Mouse (Mus musculus): ENCODE data around the gene Ubn2. TPM values are rescaled to one million over a fixed set of nuclear protein-coding genes. Genes with fewer than 3 reads are reported as not detected.

Ubn2 gene
- polyA plus RNA-seq, 1 experiment from 2014 or later: 11.2 TPM

DNA sequence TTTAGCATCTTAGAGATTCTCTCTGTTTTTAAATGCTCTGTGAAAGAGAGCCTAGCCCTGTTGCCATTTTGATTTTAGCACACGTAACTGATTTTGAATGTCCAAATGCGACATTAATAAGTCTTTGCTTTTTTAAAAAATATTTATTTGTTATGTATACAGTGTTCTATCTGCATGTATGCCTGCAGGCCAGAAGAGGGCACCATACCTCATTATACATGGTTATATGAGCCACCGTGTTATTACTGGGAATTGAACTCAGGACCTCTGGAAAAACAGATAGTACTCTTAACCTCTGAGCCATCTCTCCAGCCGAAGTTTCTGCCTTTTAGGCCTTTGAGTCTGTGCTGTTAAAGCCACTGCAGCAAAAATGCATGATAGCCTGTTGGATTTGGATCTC lies 35.8 kb downstream of the Ubn2 start:
- no peak for ATAC-seq (ENCODE audit: low read depth)
- 87% methylated on average over 4 of the region's 4 CpGs for WGBS
- peaks cover 10% of the 10 kb centered on the region for H3K36me3 ChIP-seq (ENCODE audit: control insufficient read depth, insufficient read depth, low read length)

DNA sequence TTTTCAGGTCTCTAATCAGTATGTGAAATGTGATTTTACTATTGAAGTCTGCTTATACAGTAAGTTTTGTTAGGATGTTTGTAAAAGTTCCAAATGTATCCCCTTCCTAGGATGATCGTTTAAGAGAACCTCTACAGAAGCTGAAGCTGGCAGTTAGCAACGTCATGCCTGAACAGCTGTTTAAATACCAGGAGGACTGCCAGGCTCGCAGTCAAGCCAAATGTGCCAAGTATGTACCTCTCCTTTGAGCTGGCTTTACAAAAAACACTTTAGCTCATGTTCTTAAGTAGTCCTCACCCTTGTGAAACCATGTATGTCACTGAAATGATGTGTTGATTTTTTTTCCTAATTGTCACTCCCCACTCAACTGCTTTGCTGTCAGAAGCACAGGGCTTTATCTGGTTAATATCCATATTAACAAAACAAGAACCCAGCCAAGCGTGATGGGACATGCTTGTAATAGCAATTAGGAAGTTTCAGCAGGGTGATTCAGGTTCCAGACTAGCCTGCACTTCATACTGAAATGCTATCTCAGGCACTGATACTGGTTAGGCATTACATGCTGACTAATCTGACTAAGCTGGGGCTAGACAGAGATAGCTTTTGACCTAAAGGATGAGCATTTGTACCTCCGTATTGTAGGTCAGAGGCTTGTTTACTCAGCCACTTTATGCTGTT lies 48.1 kb downstream of the Ubn2 start:
- no peak for ATAC-seq (ENCODE audit: low read depth)
- Histone ChIP-seq H3K36me3 (ENCODE audit: control insufficient read depth, insufficient read depth, low read length) (peaks cover 22% of the 10 kb centered on the region), H3K27ac (ENCODE audit: low read length) (no peak overlapping the region)

More for the DNA sequence above, 35.8 kb downstream of the Ubn2 start:
- no peak overlapping the region for H3K4me2 ChIP-seq (ENCODE audit: low read depth, low read length)
- no peaks in the 10 kb centered on the region for H3K27me3 ChIP-seq (ENCODE audit: control insufficient read depth, insufficient read depth, low read depth, low read length)
- H3K4me3 ChIP-seq (ENCODE audit: low read length): no peak overlapping the region
- H3K9ac ChIP-seq (ENCODE audit: low read length): no peak overlapping the region
- no peaks in the 10 kb centered on the region for H3K9me3 ChIP-seq (ENCODE audit: control insufficient read depth, low read length)
- H3K4me1 ChIP-seq (replicated peaks; ENCODE audit: control insufficient read depth, insufficient read depth, low read length): no peaks in the 10 kb centered on the region
- no peak overlapping the region for H3K27ac ChIP-seq (ENCODE audit: low read length)

DNA sequence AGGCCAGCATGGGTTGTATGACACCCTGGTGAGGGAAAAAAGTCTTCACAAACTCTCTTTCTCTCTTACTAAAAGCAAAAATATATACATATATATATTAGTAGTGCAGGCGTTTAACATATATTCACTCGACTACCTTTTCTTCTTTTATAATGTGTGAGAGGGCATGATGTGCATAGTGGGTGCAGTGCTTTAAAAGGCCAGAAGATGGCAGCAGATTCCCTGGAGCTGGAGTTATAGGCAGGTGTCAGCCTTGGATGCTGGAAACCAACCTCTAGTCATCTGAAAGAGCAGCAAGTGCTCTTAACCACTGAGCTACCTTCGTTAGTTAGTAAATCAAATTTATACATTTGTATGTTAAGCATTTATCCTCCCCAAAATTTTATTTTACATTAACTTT lies 58.8 kb downstream of the Ubn2 start:
- ATAC-seq (ENCODE audit: low read depth): no peak
- peaks cover 21% of the 10 kb centered on the region for H3K36me3 ChIP-seq (ENCODE audit: control insufficient read depth, insufficient read depth, low read length)
- no peaks in the 10 kb centered on the region for H3K4me1 ChIP-seq (replicated peaks; ENCODE audit: control insufficient read depth, insufficient read depth, low read length)
- H3K27ac ChIP-seq (ENCODE audit: low read length): no peak overlapping the region
- H3K27me3 ChIP-seq (ENCODE audit: control insufficient read depth, insufficient read depth, low read depth, low read length): no peaks in the 10 kb centered on the region
- no peak overlapping the region for H3K9ac ChIP-seq (ENCODE audit: low read length)
- H3K4me3 ChIP-seq (ENCODE audit: low read length): no peak overlapping the region
- H3K4me2 ChIP-seq (ENCODE audit: low read depth, low read length): no peak overlapping the region
- WGBS: 86% methylated on average over 3 of the region's 3 CpGs
- no peaks in the 10 kb centered on the region for H3K9me3 ChIP-seq (ENCODE audit: control insufficient read depth, low read length)

More for the DNA sequence above, 48.1 kb downstream of the Ubn2 start:
- Histone ChIP-seq H3K4me2 (ENCODE audit: low read depth, low read length) (no peak overlapping the region), H3K4me3 (ENCODE audit: low read length) (no peak overlapping the region), H3K4me1 (replicated peaks; ENCODE audit: control insufficient read depth, insufficient read depth, low read length) (no peaks in the 10 kb centered on the region), H3K9me3 (ENCODE audit: control insufficient read depth, low read length) (no peaks in the 10 kb centered on the region), H3K9ac (ENCODE audit: low read length) (no peak overlapping the region), H3K27me3 (ENCODE audit: control insufficient read depth, insufficient read depth, low read depth, low read length) (no peaks in the 10 kb centered on the region)
- WGBS: 57% methylated on average over 5 of the region's 5 CpGs

DNA sequence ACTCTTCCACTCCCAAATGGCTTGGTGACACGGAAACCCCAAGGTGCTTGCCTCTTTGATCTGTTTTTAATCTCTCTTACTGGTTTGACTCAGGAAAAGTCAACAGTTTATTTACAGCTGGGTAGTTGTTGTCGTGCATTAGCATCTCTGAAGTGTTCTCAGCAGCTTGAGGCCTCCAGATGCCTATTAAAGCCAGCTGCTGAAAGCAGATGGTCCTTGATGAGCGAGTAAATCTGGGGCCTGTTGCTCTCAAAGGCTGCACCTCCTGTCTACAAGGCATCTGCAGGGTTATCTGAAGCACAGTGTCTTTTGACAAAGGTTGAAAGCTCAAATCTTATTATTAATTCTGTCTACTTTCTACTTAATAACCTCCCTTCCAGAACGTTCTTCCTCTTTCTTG lies 61.9 kb downstream of the Ubn2 start:
- Histone ChIP-seq H3K27me3 (ENCODE audit: control insufficient read depth, insufficient read depth, low read depth, low read length) (no peaks in the 10 kb centered on the region), H3K36me3 (ENCODE audit: control insufficient read depth, insufficient read depth, low read length) (peaks cover 25% of the 10 kb centered on the region), H3K9ac (ENCODE audit: low read length) (no peak overlapping the region), H3K4me2 (ENCODE audit: low read depth, low read length) (no peak overlapping the region), H3K4me3 (ENCODE audit: low read length) (no peak overlapping the region), H3K9me3 (ENCODE audit: control insufficient read depth, low read length) (no peaks in the 10 kb centered on the region), H3K27ac (ENCODE audit: low read length) (no peak overlapping the region), H3K4me1 (replicated peaks; ENCODE audit: control insufficient read depth, insufficient read depth, low read length) (no peaks in the 10 kb centered on the region)
- ATAC-seq (ENCODE audit: low read depth): no peak
- WGBS: 48% methylated on average over 4 of the region's 4 CpGs

DNA sequence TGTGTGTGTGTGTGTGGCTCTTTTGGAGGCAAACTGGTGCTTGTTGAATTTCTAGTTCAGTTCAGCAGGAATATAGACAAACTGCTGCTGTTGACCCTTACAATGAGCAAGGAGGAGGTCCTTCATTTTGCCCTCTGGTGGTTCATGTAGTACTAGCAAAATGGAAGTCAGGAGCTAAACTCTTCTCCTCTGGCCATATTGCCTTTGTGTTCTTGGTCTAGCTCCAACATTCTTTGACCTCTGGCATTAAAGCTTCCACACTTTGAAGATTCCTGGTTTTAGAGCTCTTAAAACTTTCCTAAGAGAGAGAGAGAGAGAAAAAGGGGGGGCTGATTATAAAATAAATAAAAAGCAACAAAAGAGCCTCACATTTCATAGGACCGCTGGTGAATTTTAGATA lies 78.3 kb downstream of the Ubn2 start:
- Histone ChIP-seq H3K4me3 (ENCODE audit: low read length) (no peak overlapping the region), H3K4me2 (ENCODE audit: low read depth, low read length) (no peak overlapping the region), H3K4me1 (replicated peaks; ENCODE audit: control insufficient read depth, insufficient read depth, low read length) (0 out of 2 replicates have a peak, but pooled peaks cover 3% of the 10 kb centered on the region), H3K27me3 (ENCODE audit: control insufficient read depth, insufficient read depth, low read depth, low read length) (no peaks in the 10 kb centered on the region), H3K27ac (ENCODE audit: low read length) (no peak overlapping the region), H3K36me3 (ENCODE audit: control insufficient read depth, insufficient read depth, low read length) (no peaks in the 10 kb centered on the region), H3K9ac (ENCODE audit: low read length) (no peak overlapping the region), H3K9me3 (ENCODE audit: control insufficient read depth, low read length) (no peaks in the 10 kb centered on the region)
- no peak for ATAC-seq (ENCODE audit: low read depth)
- WGBS: 76% methylated on average over 1 of the region's 1 CpGs

DNA sequence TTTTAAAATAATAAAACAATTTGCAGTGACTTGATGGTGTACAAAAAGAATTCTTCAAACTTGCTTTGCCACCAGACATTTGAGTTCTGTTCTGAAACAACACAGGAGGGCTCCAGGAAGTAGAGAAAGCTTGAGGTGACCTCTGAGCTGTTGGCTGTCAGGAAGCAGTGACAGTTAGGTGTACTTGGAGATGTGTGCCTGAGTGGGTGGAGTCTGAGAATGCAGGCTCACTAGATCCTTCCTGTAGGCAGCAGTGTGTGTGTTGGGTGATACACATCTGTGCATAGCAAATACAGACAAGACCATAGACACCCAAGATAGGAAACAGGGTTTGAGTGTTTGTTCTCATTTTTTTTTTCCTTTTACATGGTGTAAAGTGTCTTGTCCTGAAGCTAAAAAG lies 79.1 kb downstream of the Ubn2 start:
- no peaks in the 10 kb centered on the region for H3K9me3 ChIP-seq (ENCODE audit: control insufficient read depth, low read length)
- H3K9ac ChIP-seq (ENCODE audit: low read length): no peak overlapping the region
- H3K27me3 ChIP-seq (ENCODE audit: control insufficient read depth, insufficient read depth, low read depth, low read length): no peaks in the 10 kb centered on the region
- H3K36me3 ChIP-seq (ENCODE audit: control insufficient read depth, insufficient read depth, low read length): no peaks in the 10 kb centered on the region
- H3K4me1 ChIP-seq (replicated peaks; ENCODE audit: control insufficient read depth, insufficient read depth, low read length): 0 out of 2 replicates have a peak, but pooled peaks cover 3% of the 10 kb centered on the region
- ATAC-seq (ENCODE audit: low read depth): no peak
- no peak overlapping the region for H3K27ac ChIP-seq (ENCODE audit: low read length)
- no peak overlapping the region for H3K4me3 ChIP-seq (ENCODE audit: low read length)
- no peak overlapping the region for H3K4me2 ChIP-seq (ENCODE audit: low read depth, low read length)

DNA sequence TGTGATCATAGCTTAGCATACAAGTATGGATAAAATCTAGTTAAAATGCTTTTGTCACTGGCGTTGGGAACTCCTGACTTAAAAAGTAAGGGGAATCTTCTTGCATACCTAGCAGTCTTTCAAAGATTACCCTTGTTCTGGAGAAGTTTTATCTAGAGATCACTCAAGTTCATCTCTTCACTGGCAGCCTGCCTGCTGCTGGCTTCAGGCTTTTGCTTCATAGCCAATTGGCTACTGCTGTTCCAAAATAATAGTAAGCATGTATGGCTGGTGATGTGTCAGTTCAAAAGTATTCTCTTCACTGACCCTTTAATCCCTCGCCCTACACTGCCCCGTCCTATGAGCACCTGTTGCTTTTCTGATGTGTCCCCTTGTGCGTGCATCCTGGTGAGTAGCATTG lies 81.5 kb downstream of the Ubn2 start:
- 89% methylated on average over 4 of the region's 4 CpGs for WGBS
- Histone ChIP-seq H3K27ac (ENCODE audit: low read length) (no peak overlapping the region), H3K27me3 (ENCODE audit: control insufficient read depth, insufficient read depth, low read depth, low read length) (no peaks in the 10 kb centered on the region), H3K9me3 (ENCODE audit: control insufficient read depth, low read length) (no peaks in the 10 kb centered on the region), H3K4me3 (ENCODE audit: low read length) (no peak overlapping the region), H3K36me3 (ENCODE audit: control insufficient read depth, insufficient read depth, low read length) (no peaks in the 10 kb centered on the region), H3K4me1 (replicated peaks; ENCODE audit: control insufficient read depth, insufficient read depth, low read length) (0 out of 2 replicates have a peak, but pooled peaks cover 3% of the 10 kb centered on the region), H3K9ac (ENCODE audit: low read length) (no peak overlapping the region), H3K4me2 (ENCODE audit: low read depth, low read length) (no peak overlapping the region)
- no peak for ATAC-seq (ENCODE audit: low read depth)

DNA sequence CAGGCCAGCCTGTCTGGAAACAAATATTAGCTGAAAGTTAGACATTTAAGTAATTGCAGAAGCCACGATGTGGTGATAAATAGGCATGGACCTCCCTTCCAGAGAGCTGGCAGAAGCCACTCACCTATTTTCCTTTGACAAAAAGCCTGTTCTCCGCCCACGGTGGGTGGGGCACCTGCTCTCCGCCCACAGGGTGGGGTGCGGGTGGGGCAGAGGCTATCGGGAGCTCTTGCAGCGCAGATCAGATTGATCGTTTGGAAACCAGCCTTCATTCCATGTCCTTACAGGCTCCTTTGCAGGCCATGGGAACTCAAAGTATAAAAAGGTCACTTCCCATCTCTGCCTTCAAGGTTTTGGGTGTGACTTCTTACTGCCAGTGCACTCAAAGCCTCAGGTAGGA lies 90.1 kb downstream of the Ubn2 start:
- H3K4me1 ChIP-seq (replicated peaks; ENCODE audit: control insufficient read depth, insufficient read depth, low read length): no peaks in the 10 kb centered on the region
- no peak for ATAC-seq (ENCODE audit: low read depth)
- H3K27me3 ChIP-seq (ENCODE audit: control insufficient read depth, insufficient read depth, low read depth, low read length): no peaks in the 10 kb centered on the region
- no peak overlapping the region for H3K27ac ChIP-seq (ENCODE audit: low read length)
- no peak overlapping the region for H3K4me3 ChIP-seq (ENCODE audit: low read length)
- H3K4me2 ChIP-seq (ENCODE audit: low read depth, low read length): peak overlapping the region; percentile 11; the same call in 1 of the 2 replicates
- WGBS: 23% methylated on average over 8 of the region's 8 CpGs
- no peak overlapping the region for H3K9ac ChIP-seq (ENCODE audit: low read length)
- H3K9me3 ChIP-seq (ENCODE audit: control insufficient read depth, low read length): no peaks in the 10 kb centered on the region
- H3K36me3 ChIP-seq (ENCODE audit: control insufficient read depth, insufficient read depth, low read length): no peaks in the 10 kb centered on the region

DNA sequence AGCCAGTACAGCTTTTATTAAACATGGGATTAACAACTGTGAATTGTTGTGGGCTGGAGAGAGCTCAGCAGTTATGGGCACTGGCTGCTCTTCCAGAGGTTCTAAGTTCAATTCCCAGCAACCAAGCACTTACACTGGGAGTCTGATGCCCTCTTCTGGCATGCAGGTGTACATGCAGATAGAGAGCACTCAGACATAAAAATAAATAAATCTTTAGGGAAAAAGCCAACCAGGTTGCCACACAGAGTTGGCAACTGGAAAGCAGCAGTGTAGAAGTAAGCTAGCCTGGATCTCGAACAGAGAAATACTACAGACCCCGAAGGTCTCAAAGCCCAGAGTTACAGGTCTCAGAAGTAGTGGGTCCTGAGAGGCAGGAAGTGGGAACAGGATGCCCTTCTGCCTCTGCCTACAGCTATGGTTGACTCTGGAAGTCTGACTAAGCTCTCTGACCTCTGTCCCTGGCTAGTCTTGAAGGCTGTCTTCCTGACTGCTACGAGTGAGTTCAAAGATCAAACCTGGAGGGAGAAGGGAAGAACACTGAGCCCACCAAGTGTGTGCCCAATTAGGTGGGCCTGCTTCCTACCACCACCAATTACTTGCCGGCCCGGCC lies 97.6 kb downstream of the Ubn2 start:
- Histone ChIP-seq H3K9me3 (ENCODE audit: control insufficient read depth, low read length) (no peaks in the 10 kb centered on the region), H3K36me3 (ENCODE audit: control insufficient read depth, insufficient read depth, low read length) (no peaks in the 10 kb centered on the region), H3K4me1 (replicated peaks; ENCODE audit: control insufficient read depth, insufficient read depth, low read length) (peaks cover 7% of the 10 kb centered on the region), H3K4me3 (ENCODE audit: low read length) (no peak overlapping the region), H3K4me2 (ENCODE audit: low read depth, low read length) (no peak overlapping the region), H3K27me3 (ENCODE audit: control insufficient read depth, insufficient read depth, low read depth, low read length) (no peaks in the 10 kb centered on the region), H3K9ac (ENCODE audit: low read length) (no peak overlapping the region), H3K27ac (ENCODE audit: low read length) (no peak overlapping the region)
- ATAC-seq (ENCODE audit: low read depth): no peak
- 57% methylated on average over 5 of the region's 5 CpGs for WGBS

All from lung, embryonic 16.5 days (tissue).